Comparison of ENCODE assay signal across 8 mouse cellular contexts in genomic region chr15:89177576-89178259, GRCm38 (mm10). TPM values are rescaled to one million over a fixed set of nuclear protein-coding genes. Genes with fewer than 3 reads are reported as not detected.
DNase-seq lines count a peak whose midpoint lies in the region; ATAC-seq and TF ChIP-seq lines count a peak whose summit lies in the region.

No protein-coding gene starts in this region.

- H3K4me3 ChIP-seq in kidney, adult 2 months (ENCODE audit: insufficient read depth, low read depth, low read length) = peak overlapping the region; percentile 37; the same call in 1 of the 2 replicates
- peak overlapping the region; percentile 83 for H3K4me3 ChIP-seq in embryonic facial prominence, embryonic 13.5 days
- no peak overlapping the region for H3K4me3 ChIP-seq in hindbrain, embryonic 16.5 days (ENCODE audit: low read length)

- TF ChIP-seq POLR2A in kidney, adult 2 months (IDR thresholded peaks at IDR 0.05; ENCODE audit: low read depth, low read length) = no peak

- 43% methylated on average over 4 of the region's 4 CpGs for WGBS in kidney, adult 2 months
- 58% methylated on average over 4 of the region's 4 CpGs for WGBS in embryonic facial prominence, embryonic 13.5 days
- 76% methylated on average over 4 of the region's 4 CpGs for WGBS in hindbrain, embryonic 16.5 days

- no peaks in the 10 kb centered on the region for H3K9me3 ChIP-seq in embryonic facial prominence, embryonic 13.5 days
- no peaks in the 10 kb centered on the region for H3K9me3 ChIP-seq in hindbrain, embryonic 16.5 days (ENCODE audit: control insufficient read depth, low read length)

- no peak for TF ChIP-seq CTCF in kidney, adult 2 months (conservative IDR thresholded peaks at IDR 0.05; ENCODE audit: insufficient read depth, insufficient read length, low read depth, low read length)

- ATAC-seq in embryonic facial prominence, embryonic 13.5 days (ENCODE audit: insufficient number of reproducible peaks, insufficient read depth, low FRiP score, low TSS enrichment, low read depth) = no peak
- no peak for ATAC-seq in hindbrain, embryonic 16.5 days
- ATAC-seq in megakaryocyte progenitor cell, adult 5-6 weeks (replicated peaks; ENCODE audit: poor library complexity) = peak; percentile 60

- peaks cover 47% of the 10 kb centered on the region for H3K4me1 ChIP-seq in kidney, adult 2 months (ENCODE audit: control insufficient read depth, insufficient read depth, low read length)
- peaks cover 88% of the 10 kb centered on the region for H3K4me1 ChIP-seq in embryonic facial prominence, embryonic 13.5 days
- H3K4me1 ChIP-seq in hindbrain, embryonic 16.5 days (ENCODE audit: control insufficient read depth, insufficient read depth, low read depth, low read length) = peaks cover 71% of the 10 kb centered on the region

- DNase-seq in kidney, adult 2 months = peak; percentile 61
- no peak for DNase-seq in kidney, adult 18-20 months
- no peak for DNase-seq in gastrocnemius, postnatal 14 days
- DNase-seq in adrenal gland, postnatal 10 days = no peak
- DNase-seq in frontal cortex, postnatal 10 days (ENCODE audit: low spot score in 2 of 2) = no peak

- H3K9ac ChIP-seq in embryonic facial prominence, embryonic 13.5 days = peak overlapping the region; percentile 2; the same call in 1 of the 2 replicates
- no peak overlapping the region; the same call in 1 of the 2 replicates for H3K9ac ChIP-seq in hindbrain, embryonic 16.5 days (ENCODE audit: low read depth, low read length)

- no peaks in the 10 kb centered on the region for H3K27me3 ChIP-seq in kidney, adult 2 months (replicated peaks; ENCODE audit: control insufficient read depth, insufficient read depth, low read length)
- no peaks in the 10 kb centered on the region for H3K27me3 ChIP-seq in embryonic facial prominence, embryonic 13.5 days
- no peaks in the 10 kb centered on the region for H3K27me3 ChIP-seq in hindbrain, embryonic 16.5 days (replicated peaks; ENCODE audit: control insufficient read depth, insufficient read depth, low read length)

- no peaks in the 10 kb centered on the region for H3K36me3 ChIP-seq in kidney, adult 2 months (ENCODE audit: control insufficient read depth, insufficient read depth, low read length)
- no peaks in the 10 kb centered on the region for H3K36me3 ChIP-seq in embryonic facial prominence, embryonic 13.5 days
- H3K36me3 ChIP-seq in hindbrain, embryonic 16.5 days (ENCODE audit: control insufficient read depth, insufficient read depth, low read length) = no peaks in the 10 kb centered on the region

- intact Hi-C loops in gastrocnemius, postnatal 14 days (cut with DNase I; ENCODE audit: low total_unique reads) = no loop called here

- peak overlapping the region; percentile 93 for H3K4me2 ChIP-seq in embryonic facial prominence, embryonic 13.5 days
- H3K4me2 ChIP-seq in hindbrain, embryonic 16.5 days (ENCODE audit: low read length) = peak overlapping the region; percentile 92

- H3K27ac ChIP-seq in kidney, adult 2 months (ENCODE audit: insufficient read depth, low read depth, low read length) = peak overlapping the region; percentile 85
- H3K27ac ChIP-seq in embryonic facial prominence, embryonic 13.5 days = peak overlapping the region; percentile 95
- H3K27ac ChIP-seq in hindbrain, embryonic 16.5 days (ENCODE audit: low read depth, low read length) = peak overlapping the region; percentile 18; the same call in 1 of the 2 replicates

RNA-seq across cellular contexts. Expression of gene Plxnb2, which starts 2.9 kb away (rescaled TPM):
- polyA plus RNA-seq in kidney, adult 2 months (2012; rRNA removed) = 288 and 297 TPM in 2 replicates
- 130 and 157 TPM in 2 replicates for polyA plus RNA-seq in embryonic facial prominence, embryonic 13.5 days (2015; fragmentation: Nextera tagmentation; extraction: Ambion mirVana)
- polyA plus RNA-seq in hindbrain, embryonic 16.5 days (2015; fragmentation: Nextera tagmentation; extraction: Ambion mirVana) = 85.2 and 106 TPM in 2 replicates
- 12.1 and 12.6 TPM in 2 replicates for total RNA-seq in megakaryocyte progenitor cell, adult 5-6 weeks (2015)
- 9.3 and 14.5 TPM in 2 replicates for total RNA-seq in megakaryocyte progenitor cell, adult 5-6 weeks (2017)
- total RNA-seq in gastrocnemius, postnatal 14 days (2021) = 10 to 100 TPM; 20.9 to 23.8 TPM
- total RNA-seq in adrenal gland, postnatal 10 days (2021) = 100 to 1,000 TPM in 1 of 2 experiments, 10 to 100 TPM in 1; 96.8 to 105 TPM

RNA-seq across cellular contexts. Expression of gene Dennd6b, which starts 18.6 kb away (rescaled TPM):
- polyA plus RNA-seq in kidney, adult 2 months (2012; rRNA removed) = 11.2 and 15.0 TPM in 2 replicates
- 21.3 TPM in 2 replicates for polyA plus RNA-seq in embryonic facial prominence, embryonic 13.5 days (2015; fragmentation: Nextera tagmentation; extraction: Ambion mirVana)
- polyA plus RNA-seq in hindbrain, embryonic 16.5 days (2015; fragmentation: Nextera tagmentation; extraction: Ambion mirVana) = 86.6 and 93.2 TPM in 2 replicates
- total RNA-seq in megakaryocyte progenitor cell, adult 5-6 weeks (2015) = 1.6 and 2.4 TPM in 2 replicates
- total RNA-seq in megakaryocyte progenitor cell, adult 5-6 weeks (2017) = 1.3 and 2.5 TPM in 2 replicates
- total RNA-seq in gastrocnemius, postnatal 14 days (2021) = 1 to 10 TPM; 4.1 to 5.4 TPM
- total RNA-seq in adrenal gland, postnatal 10 days (2021) = 1 to 10 TPM; 4.7 to 7.4 TPM

RNA-seq across cellular contexts. Expression of gene Mapk11, which starts 28.3 kb away (rescaled TPM):
- 6.0 and 7.9 TPM in 2 replicates for polyA plus RNA-seq in kidney, adult 2 months (2012; rRNA removed)
- 13.3 and 13.5 TPM in 2 replicates for polyA plus RNA-seq in embryonic facial prominence, embryonic 13.5 days (2015; fragmentation: Nextera tagmentation; extraction: Ambion mirVana)
- 23.7 and 28.3 TPM in 2 replicates for polyA plus RNA-seq in hindbrain, embryonic 16.5 days (2015; fragmentation: Nextera tagmentation; extraction: Ambion mirVana)
- total RNA-seq in megakaryocyte progenitor cell, adult 5-6 weeks (2015) = not detected in 2 replicates
- total RNA-seq in megakaryocyte progenitor cell, adult 5-6 weeks (2017) = 0.10 TPM in 1 of 2 replicates, not detected in the other
- total RNA-seq in gastrocnemius, postnatal 14 days (2021) = 1 to 10 TPM; 1.7 TPM
- 1 to 10 TPM; 5.1 to 7.3 TPM for total RNA-seq in adrenal gland, postnatal 10 days (2021)

RNA-seq across cellular contexts. Expression of gene Ppp6r2, which starts 33.6 kb away (rescaled TPM):
- polyA plus RNA-seq in kidney, adult 2 months (2012; rRNA removed) = 85.0 and 148 TPM in 2 replicates
- 40.0 and 41.7 TPM in 2 replicates for polyA plus RNA-seq in embryonic facial prominence, embryonic 13.5 days (2015; fragmentation: Nextera tagmentation; extraction: Ambion mirVana)
- 59.4 and 71.5 TPM in 2 replicates for polyA plus RNA-seq in hindbrain, embryonic 16.5 days (2015; fragmentation: Nextera tagmentation; extraction: Ambion mirVana)
- total RNA-seq in megakaryocyte progenitor cell, adult 5-6 weeks (2015) = 8.5 and 11.8 TPM in 2 replicates
- total RNA-seq in megakaryocyte progenitor cell, adult 5-6 weeks (2017) = 9.8 and 11.2 TPM in 2 replicates
- total RNA-seq in gastrocnemius, postnatal 14 days (2021) = 10 to 100 TPM; 56.2 to 57.3 TPM
- total RNA-seq in adrenal gland, postnatal 10 days (2021) = 10 to 100 TPM; 41.8 to 52.0 TPM

RNA-seq across cellular contexts. Expression of gene Mapk12, which starts 37.2 kb away (rescaled TPM):
- polyA plus RNA-seq in kidney, adult 2 months (2012; rRNA removed) = 12.7 and 13.9 TPM in 2 replicates
- 4.6 and 4.7 TPM in 2 replicates for polyA plus RNA-seq in embryonic facial prominence, embryonic 13.5 days (2015; fragmentation: Nextera tagmentation; extraction: Ambion mirVana)
- polyA plus RNA-seq in hindbrain, embryonic 16.5 days (2015; fragmentation: Nextera tagmentation; extraction: Ambion mirVana) = 4.1 and 4.4 TPM in 2 replicates
- total RNA-seq in megakaryocyte progenitor cell, adult 5-6 weeks (2015) = 0.49 TPM in 1 of 2 replicates, not detected in the other
- total RNA-seq in megakaryocyte progenitor cell, adult 5-6 weeks (2017) = 0.04 and 0.47 TPM in 2 replicates
- 100 to 1,000 TPM in 1 of 2 experiments, 10 to 100 TPM in 1; 91.5 to 104 TPM for total RNA-seq in gastrocnemius, postnatal 14 days (2021)
- 10 to 100 TPM; 10.1 to 19.3 TPM for total RNA-seq in adrenal gland, postnatal 10 days (2021)

Comparison
In these comparisons a context has a peak if more than half of its experiments do, and no peak if none do; other contexts are left out.
1. H3K27ac ChIP-seq: peak in every context shown above with its lines; median percentile 95 in embryonic facial prominence, embryonic 13.5 days; 85 in kidney, adult 2 months; 18 in hindbrain, embryonic 16.5 days.